Mouse (Mus musculus) E14TG2a.4 (cell line): ENCODE measurements around the gene Usp5.
"Not testable (repeated sequence)": the region's sequence is repeated elsewhere in the genome, so short reads cannot be mapped to it uniquely, and the experiment has no call there.

ENCODE experiments used
- H3K27me3 ChIP-seq: 2 replicates; pipeline ENCODE4 v1.6.1; 2014; ENCODE audit warnings: low read length, control low read depth; ENCODE audit not compliant: insufficient read depth
- H3K36me3 ChIP-seq: 2 replicates; pipeline ENCODE4 v1.6.1; 2014; ENCODE audit warnings: low read length, control low read depth; ENCODE audit not compliant: insufficient read depth
- H3K4me1 ChIP-seq: replicated peaks from 2 replicates; pipeline ENCODE4 v1.6.1; 2014; ENCODE audit warnings: low read depth, low read length, control low read depth
- H3K4me3 ChIP-seq: replicated peaks from 2 replicates; pipeline ENCODE4 v1.5.1; 2014; ENCODE audit warnings: mild to moderate bottlenecking, low read length
- H3K9me3 ChIP-seq: 2 replicates; pipeline ENCODE4 v1.6.1; 2014; ENCODE audit warnings: low read length, control low read depth
- CTCF ChIP-seq: conservative IDR thresholded peaks from 2 replicates; pipeline ENCODE4 v1.5.1; 2014; ENCODE audit warnings: low read length
- NANOG ChIP-seq: IDR thresholded peaks from 2 replicates; pipeline ENCODE4 v1.6.1; 2014; ENCODE audit warnings: borderline replicate concordance, low read length, mixed read lengths
- POU5F1 ChIP-seq: IDR thresholded peaks from 2 replicates; pipeline ENCODE4 v1.6.1; 2014; ENCODE audit warnings: low read length, borderline replicate concordance

The Usp5 gene

DNA sequence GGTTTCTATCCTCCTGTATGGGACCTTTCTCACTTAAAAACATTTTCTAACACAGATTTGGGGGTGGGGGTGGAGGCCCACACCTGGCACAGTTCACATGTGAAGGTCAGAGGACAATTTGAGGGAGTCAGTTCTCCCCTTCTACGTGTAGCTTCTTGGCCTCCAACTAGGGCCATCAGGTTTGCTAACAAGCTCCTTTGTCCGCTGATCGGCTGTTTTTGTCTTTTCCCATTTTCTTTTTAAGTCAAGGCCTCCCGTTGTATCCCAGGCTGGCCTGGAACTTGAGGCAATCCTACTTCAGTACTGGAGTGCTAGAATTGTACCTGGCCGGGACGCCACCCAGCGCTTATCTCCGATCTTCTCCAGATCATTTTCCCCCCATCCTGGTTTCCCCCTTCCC, 2.4 kb upstream of the Usp5 start:
- no peak for TF ChIP-seq POU5F1
- TF ChIP-seq NANOG, result peak; percentile 99
- H3K4me3 ChIP-seq, result peak overlapping the region; percentile 98

DNA sequence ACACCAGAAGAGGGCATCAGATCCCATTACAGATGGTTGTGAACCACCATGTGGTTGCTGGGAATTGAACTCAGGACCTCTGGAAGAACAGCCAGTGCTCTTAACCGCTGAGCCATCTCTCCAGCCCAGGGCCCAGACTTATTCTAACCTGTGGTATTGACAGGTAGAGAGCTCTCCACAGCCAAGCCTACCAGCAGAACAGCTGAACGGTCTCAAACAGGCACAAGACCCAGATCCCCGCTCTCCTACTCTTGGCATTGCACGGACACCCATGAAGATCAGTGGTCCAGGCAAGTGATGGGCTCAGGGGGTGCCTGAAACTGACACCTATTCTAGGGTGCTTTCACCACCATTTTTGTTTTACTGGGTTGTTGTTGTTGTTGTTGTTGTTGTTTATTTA, 1.9 kb upstream of the Usp5 start:
- peak overlapping the region; percentile 98 for H3K4me3 ChIP-seq
- H3K4me1 ChIP-seq, result peaks cover 76% of the 10 kb centered on the region
- H3K27me3 ChIP-seq, H3K9me3 ChIP-seq: not testable (repeated sequence)
- peaks cover 63% of the 10 kb centered on the region for H3K36me3 ChIP-seq

More for the DNA sequence above, 2.4 kb upstream of the Usp5 start:
- Histone ChIP-seq H3K27me3 (no peaks in the 10 kb centered on the region), H3K9me3 (no peaks in the 10 kb centered on the region), H3K36me3 (peaks cover 58% of the 10 kb centered on the region), H3K4me1 (peaks cover 79% of the 10 kb centered on the region)

DNA sequence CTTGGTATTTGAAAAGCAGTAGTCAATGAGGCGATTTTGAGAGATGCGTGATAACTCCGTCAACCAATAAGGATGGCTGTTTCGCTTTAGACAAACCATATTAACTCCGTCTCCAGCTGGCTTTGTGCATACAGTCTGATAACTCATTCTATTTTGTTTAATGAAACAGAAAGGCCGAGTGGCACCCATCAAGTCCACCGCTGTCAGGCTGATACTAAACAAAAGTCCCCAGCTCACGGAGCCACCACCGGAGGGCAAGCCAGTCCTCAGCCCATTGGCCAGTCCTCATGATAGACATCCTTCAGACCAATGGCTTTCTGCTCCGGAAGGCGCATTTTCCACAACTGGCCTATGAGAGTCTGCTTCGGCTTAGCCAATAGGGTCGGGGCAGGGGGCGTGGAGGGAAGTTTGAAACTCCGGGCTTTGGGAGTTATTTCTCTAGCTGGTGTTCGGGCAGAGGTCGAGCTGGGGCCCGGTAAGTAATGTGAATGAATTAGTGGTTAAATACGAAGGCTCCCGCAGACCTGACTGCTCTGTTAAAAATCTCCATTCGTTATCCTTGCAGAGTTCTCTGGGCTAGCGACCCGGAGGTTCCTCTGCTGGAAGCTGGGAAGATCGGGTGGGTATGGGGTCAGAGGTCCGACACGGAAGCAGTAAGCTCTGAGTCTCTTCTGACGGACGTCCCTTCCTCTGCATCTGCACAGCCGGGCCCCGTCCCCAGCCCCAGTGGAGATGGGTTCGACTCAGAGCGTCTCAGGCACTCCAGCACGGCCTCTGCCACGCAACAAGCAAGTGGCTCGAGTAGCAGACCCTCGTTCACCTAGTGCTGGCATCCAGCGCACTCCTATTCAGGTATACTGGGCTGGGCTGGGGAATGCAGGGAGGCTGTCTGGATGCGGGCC, 766 bp upstream of the Usp5 start:
- H3K36me3 ChIP-seq, result peaks cover 66% of the 10 kb centered on the region
- H3K9me3 ChIP-seq, result no peaks in the 10 kb centered on the region
- TF ChIP-seq CTCF (no peak), NANOG (no peak), POU5F1 (no peak)
- H3K4me1 ChIP-seq, result peaks cover 64% of the 10 kb centered on the region
- peak overlapping the region; percentile 98 for H3K4me3 ChIP-seq
- no peaks in the 10 kb centered on the region for H3K27me3 ChIP-seq

DNA sequence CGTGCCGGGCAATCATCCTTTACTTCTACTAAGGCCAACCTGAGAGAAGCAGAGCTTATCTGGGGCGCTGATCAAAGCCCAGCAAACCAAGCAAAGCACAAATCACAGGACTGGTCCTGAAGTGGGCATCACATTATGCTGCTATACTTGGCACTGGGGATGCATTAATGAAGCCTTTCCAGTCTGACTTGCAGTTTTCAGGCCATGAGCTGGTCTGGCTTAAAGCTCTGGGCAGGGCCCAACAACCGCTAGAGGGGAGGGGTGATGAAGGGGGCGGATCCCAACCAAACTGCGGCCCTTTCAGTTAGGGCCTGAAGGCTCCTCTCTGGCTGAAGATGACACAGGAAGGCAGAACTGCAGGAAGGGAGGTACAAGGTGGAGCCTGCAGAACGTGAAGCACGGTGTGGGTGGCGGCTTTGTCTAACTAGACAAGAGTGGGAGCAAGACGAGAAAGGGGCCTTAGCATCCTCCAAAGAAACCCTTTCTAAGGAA, 1.1 kb downstream of the Usp5 start:
- TF ChIP-seq NANOG (no peak), POU5F1 (no peak), CTCF (no peak)
- Histone ChIP-seq H3K27me3 (no peaks in the 10 kb centered on the region), H3K4me3 (peak overlapping the region; percentile 98), H3K9me3 (no peaks in the 10 kb centered on the region), H3K36me3 (peaks cover 66% of the 10 kb centered on the region), H3K4me1 (peaks cover 47% of the 10 kb centered on the region)

DNA sequence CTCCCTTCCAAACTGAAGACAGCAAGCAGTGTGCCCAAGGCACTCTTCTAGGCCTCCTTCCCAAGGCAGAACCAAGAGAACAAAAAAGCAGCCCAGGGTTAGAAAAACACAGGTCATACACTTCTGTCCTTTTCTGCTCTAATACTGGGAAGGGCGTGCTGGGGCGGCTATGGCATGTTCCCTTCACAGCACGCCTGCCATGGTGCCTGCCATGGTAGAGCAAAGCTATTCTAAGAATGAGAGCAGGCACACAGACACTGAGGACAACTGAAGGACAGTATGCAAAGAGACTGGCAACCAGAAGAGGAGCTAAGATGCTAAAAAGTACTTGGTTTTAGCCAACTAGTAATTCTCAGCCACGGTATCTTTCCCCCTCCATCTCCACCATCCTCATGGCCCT, 7.2 kb downstream of the Usp5 start:
- H3K36me3 ChIP-seq, result peaks cover 100% of the 10 kb centered on the region
- no peaks in the 10 kb centered on the region for H3K27me3 ChIP-seq
- TF ChIP-seq NANOG, result no peak
- no peak for TF ChIP-seq CTCF
- TF ChIP-seq POU5F1, result no peak
- H3K4me1 ChIP-seq, result peaks cover 21% of the 10 kb centered on the region
- no peak overlapping the region for H3K4me3 ChIP-seq
- H3K9me3 ChIP-seq, result no peaks in the 10 kb centered on the region

DNA sequence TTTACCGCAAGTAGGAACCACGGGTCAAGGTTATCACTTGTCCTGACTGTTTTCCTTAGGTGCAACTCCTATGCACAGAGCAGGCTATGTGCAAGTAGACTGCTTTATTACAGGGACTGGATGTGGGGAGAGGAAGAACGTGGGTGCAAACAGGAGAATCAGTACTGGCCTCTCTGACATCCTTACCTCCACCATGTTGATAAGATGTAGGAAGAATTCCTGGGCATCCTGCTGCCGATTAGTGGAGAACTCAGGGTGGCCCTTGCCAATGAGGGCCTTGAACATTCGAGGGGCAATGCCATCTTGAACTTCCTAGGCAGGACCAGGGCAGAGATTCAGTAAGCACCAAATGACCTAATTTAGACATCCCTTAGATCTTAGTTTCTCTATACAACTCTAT, 8.4 kb downstream of the Usp5 start:
- peaks cover 100% of the 10 kb centered on the region for H3K36me3 ChIP-seq
- no peak overlapping the region for H3K4me3 ChIP-seq
- H3K9me3 ChIP-seq, result no peaks in the 10 kb centered on the region
- peaks cover 16% of the 10 kb centered on the region for H3K4me1 ChIP-seq
- H3K27me3 ChIP-seq, result no peaks in the 10 kb centered on the region
- TF ChIP-seq NANOG (no peak), CTCF (no peak), POU5F1 (no peak)

DNA sequence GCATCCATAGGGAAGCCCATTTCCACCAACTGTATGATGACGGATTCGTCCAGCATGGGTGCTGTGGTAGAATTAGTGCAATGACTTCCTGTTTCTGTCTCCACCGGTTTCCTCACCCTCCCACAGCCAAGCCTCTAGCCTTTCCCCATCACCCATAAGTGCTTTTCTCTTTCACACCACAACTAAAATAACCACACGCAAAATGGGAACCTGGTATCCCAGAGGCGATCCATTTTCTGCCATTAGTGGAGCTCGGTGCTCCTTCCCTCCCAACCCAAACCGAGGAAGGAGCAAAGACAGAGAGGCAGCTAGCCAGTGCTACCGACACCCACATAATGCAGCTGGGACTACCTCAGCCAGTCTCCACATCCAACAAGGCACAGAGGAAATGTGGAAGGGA, 11.3 kb downstream of the Usp5 start:
- Histone ChIP-seq H3K9me3 (no peaks in the 10 kb centered on the region), H3K36me3 (peaks cover 85% of the 10 kb centered on the region), H3K4me1 (peaks cover 33% of the 10 kb centered on the region), H3K4me3 (no peak overlapping the region), H3K27me3 (no peaks in the 10 kb centered on the region)
- no peak for TF ChIP-seq POU5F1
- TF ChIP-seq CTCF, result no peak
- no peak for TF ChIP-seq NANOG

DNA sequence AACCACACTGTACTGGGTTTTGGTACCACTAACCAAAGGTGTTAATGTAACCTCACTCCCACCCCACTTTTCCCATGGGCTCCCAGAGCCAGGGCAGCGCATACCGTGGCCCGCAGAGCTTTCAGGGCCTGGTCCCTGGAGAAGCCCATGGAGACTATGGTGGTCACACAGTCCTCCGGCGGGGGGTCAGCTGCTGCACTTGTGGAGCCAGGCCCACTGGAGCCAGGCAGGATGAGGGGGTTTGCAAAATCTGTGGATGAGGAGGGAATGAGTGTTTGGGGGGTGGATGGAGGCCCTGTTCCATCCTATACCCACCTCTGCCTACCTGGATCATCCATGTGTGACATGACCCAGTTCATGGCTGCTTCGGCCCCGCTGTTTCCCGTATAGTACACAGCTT, 11.7 kb downstream of the Usp5 start:
- H3K4me3 ChIP-seq, result no peak overlapping the region
- no peaks in the 10 kb centered on the region for H3K27me3 ChIP-seq
- TF ChIP-seq NANOG (no peak), CTCF (no peak), POU5F1 (no peak)
- peaks cover 37% of the 10 kb centered on the region for H3K4me1 ChIP-seq
- no peaks in the 10 kb centered on the region for H3K9me3 ChIP-seq
- H3K36me3 ChIP-seq, result peaks cover 85% of the 10 kb centered on the region

DNA sequence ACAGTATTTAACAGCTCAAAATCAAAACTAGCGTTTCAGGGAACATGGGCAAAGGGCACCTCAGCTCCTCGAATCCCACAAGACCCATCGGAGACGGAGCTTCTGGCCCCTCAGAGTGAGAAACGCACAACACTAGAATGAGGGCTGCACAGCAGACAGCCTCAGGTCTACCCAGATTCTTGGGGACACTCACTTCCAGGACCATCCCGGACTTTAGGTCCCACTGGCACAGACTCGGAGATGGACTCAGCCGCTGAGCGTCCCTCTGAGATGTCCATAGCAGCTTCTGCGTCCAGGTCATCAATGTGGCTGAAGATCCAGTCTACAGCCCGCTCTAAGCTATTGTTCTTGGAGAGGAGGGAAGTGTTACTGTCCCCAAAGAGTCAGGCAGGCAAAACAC, 12.2 kb downstream of the Usp5 start:
- Histone ChIP-seq H3K27me3 (no peaks in the 10 kb centered on the region), H3K4me3 (no peak overlapping the region), H3K4me1 (peaks cover 42% of the 10 kb centered on the region), H3K36me3 (peaks cover 85% of the 10 kb centered on the region), H3K9me3 (no peaks in the 10 kb centered on the region)
- TF ChIP-seq POU5F1, result no peak
- TF ChIP-seq CTCF, result no peak
- no peak for TF ChIP-seq NANOG
